Mouse (Mus musculus) forebrain, postnatal 0 days (tissue): ENCODE data around the gene 2010111I01Rik. TPM values are rescaled to one million over a fixed set of nuclear protein-coding genes. Genes with fewer than 3 reads are reported as not detected.

Source experiments
- ATAC-seq: fragments of 200-750 bp; cut with Nextera tagmentation; 2 replicates; pipeline ENCODE4 v1.8.0; 2017; ENCODE audit warnings: mild to moderate bottlenecking, moderate library complexity
- DNase-seq: peaks from one replicate; pipeline ENCODE4 v3.0.0-alpha.2; 2015
- H3K27ac ChIP-seq: fragments of 300-500 bp; sonication (generic); 2 replicates; pipeline ENCODE4 v1.5.1; 2014; ENCODE audit warnings: low read depth, mild to moderate bottlenecking, antibody characterized with exemption, low read length, moderate library complexity, mixed read lengths
- H3K27me3 ChIP-seq: fragments of 300-500 bp; sonication (generic); 2 replicates; pipeline ENCODE4 v1.6.1; 2014; ENCODE audit warnings: mild to moderate bottlenecking, low read length, mixed read lengths; ENCODE audit not compliant: insufficient read depth
- H3K36me3 ChIP-seq: fragments of 300-500 bp; sonication (generic); 2 replicates; pipeline ENCODE4 v1.6.1; 2014; ENCODE audit warnings: mild to moderate bottlenecking, moderate library complexity; ENCODE audit not compliant: insufficient read depth
- H3K4me1 ChIP-seq: fragments of 300-500 bp; sonication (generic); 2 replicates; pipeline ENCODE4 v1.6.1; 2014; ENCODE audit warnings: antibody characterized with exemption; ENCODE audit not compliant: insufficient read depth
- H3K4me2 ChIP-seq: fragments of 300-500 bp; sonication (generic); 2 replicates; pipeline ENCODE4 v1.6.1; 2014; ENCODE audit warnings: low read depth, mild to moderate bottlenecking, moderate library complexity
- H3K4me3 ChIP-seq: fragments of 300-500 bp; sonication (generic); 2 replicates; pipeline ENCODE4 v1.5.1; 2014; ENCODE audit warnings: low read depth, low read length, mixed read lengths
- H3K9ac ChIP-seq: fragments of 300-500 bp; sonication (generic); 2 replicates; pipeline ENCODE4 v1.6.1; 2014; ENCODE audit warnings: mild to moderate bottlenecking
- H3K9me3 ChIP-seq: fragments of 300-500 bp; sonication (generic); 2 replicates; pipeline ENCODE4 v1.6.1; 2016; ENCODE audit warnings: low read length
- CTCF ChIP-seq: sonication (generic); IDR thresholded peaks from 2 replicates; pipeline ENCODE4 v1.5.1; 2016; ENCODE audit warnings: antibody characterized with exemption, control low read depth, low read depth
- WGBS: fragments of 180-500 bp; shearing (Covaris S2); extraction: QIAGEN DNeasy Blood & Tissue Kit; methylation state at CpG from one replicate; pipeline ENCODE4 v1.1.7; 2014; 5-methylcytosine and 5-hydroxymethylcytosine counted together
- microRNA counts: library from miRNA; unstranded; fragments of <30 nt; microRNA quantifications from one replicate; lab custom pipeline; 2015
- microRNA-seq, 2 experiments: library from miRNA; unstranded; fragments of <30 nt; microRNA quantifications; one replicate each; pipeline ENCODE4; 2016
- polyA plus RNA-seq: library from polyadenylated mRNA; unstranded; fragments of >200 nt; fragmentation: Nextera tagmentation; extraction: Ambion mirVana; gene quantifications from 2 replicates; pipeline ENCODE4 v1.2.1, GENCODE M21; 2015
- total RNA-seq: library from RNA; depleted of rRNA; stranded (reverse); fragments of >200 nt; gene quantifications from 2 replicates; pipeline ENCODE4 v1.2.3, GENCODE M21; 2014; rRNA removed

The 2010111I01Rik gene
- total and polyA plus RNA-seq, 2 experiments from 2014 or later: 20.3 to 47.8 TPM

DNA sequence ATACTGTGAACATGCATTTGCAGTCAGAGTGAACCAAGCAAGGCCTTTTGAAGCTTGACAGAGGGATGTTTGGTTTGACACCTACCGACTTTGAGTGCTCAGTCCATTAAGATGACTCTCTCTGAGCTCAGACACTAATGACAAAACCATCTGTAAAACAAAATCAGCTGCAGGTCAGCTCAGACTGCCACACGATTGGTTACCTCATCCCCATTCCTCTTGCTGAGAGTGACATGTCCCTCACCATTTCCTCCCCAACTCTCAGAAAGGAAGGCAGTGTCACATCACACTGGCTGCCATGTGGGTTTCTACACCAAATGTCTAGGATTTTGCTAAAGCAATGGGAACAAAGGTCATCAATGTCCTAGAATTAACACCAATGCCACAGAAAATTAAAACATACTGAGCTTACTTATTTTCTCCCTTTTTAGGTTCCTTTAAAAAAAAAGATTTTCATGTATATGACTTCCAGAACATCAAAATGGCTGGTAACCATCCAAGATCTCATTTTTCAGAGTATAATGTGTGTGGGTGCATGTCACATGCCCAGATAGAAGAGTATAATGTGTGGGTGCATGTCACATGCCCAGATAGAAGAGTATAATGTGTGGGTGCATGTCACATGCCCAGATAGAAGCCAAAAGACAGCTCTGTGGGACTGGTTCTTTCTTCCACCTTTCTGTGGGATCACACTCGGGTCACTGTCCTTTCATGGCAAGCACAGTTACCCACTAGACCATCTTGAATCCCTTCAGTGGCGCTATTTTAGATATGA, 395.6 kb downstream of the 2010111I01Rik start:
- no peak for ATAC-seq
- WGBS: 89% methylated on average over 4 of the region's 4 CpGs
- no peak for DNase-seq
- no peak overlapping the region for H3K4me3 ChIP-seq
- H3K27ac ChIP-seq: no peak overlapping the region
- H3K27me3 ChIP-seq: no peaks in the 10 kb centered on the region
- TF ChIP-seq CTCF: no peak
- H3K36me3 ChIP-seq: no peaks in the 10 kb centered on the region
- no peaks in the 10 kb centered on the region for H3K4me1 ChIP-seq
- no peak overlapping the region for H3K9ac ChIP-seq
- no peak overlapping the region for H3K4me2 ChIP-seq
- no peaks in the 10 kb centered on the region for H3K9me3 ChIP-seq

- 92% methylated on average over 3 of the region's 3 CpGs for WGBS
- Histone ChIP-seq H3K4me3 (no peak overlapping the region), H3K4me1 (no peaks in the 10 kb centered on the region)
These were observed 397.1 kb downstream of the 2010111I01Rik start for GRCm38 (mm10) chr13:63361755-63362154.

DNA sequence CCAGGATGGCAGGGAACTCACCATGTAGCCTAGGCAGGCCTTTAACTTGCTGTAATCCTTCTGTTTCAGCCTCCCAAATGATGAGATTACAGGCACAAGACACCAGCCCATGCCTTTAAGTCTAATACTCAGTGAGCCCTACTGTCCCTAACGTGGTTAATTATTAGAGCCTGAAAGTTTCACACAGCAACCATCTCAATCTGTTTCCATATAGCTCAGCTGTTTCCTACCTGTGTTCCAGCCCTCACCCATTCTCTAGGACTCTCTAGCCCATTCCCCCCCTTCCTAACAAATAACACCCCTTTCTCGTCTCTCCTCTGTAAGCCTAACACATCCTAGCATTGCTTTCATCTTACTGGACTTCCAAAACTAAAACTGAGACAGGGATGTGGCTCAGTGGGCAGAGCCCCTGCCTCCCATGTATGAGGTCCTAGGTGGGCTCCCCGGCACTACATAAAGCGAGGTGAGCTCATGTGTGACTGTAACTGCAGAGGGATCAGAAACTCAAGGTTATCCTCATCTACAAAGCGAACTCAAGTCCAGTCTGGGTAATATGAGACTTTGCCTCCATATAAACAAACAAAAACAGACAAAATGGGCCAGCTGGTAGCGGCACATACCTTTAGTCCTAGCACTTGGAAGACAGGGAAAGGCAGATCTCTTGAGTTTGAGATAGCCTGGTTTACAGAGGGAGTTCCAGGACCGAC, 408.9 kb downstream of the 2010111I01Rik start:
- Histone ChIP-seq H3K27me3 (no peaks in the 10 kb centered on the region), H3K36me3 (no peaks in the 10 kb centered on the region), H3K9me3 (no peaks in the 10 kb centered on the region), H3K4me1 (no peaks in the 10 kb centered on the region), H3K4me3 (no peak overlapping the region), H3K9ac (no peak overlapping the region), H3K27ac (no peak overlapping the region), H3K4me2 (no peak overlapping the region)
- TF ChIP-seq CTCF: no peak
- DNase-seq (no peak), ATAC-seq (no peak)
- WGBS: 89% methylated on average over 7 of the region's 7 CpGs

More at GRCm38 (mm10) chr13:63361755-63362154, 397.1 kb downstream of the 2010111I01Rik start:
- Histone ChIP-seq H3K4me2 (no peak overlapping the region), H3K36me3 (no peaks in the 10 kb centered on the region), H3K27ac (no peak overlapping the region), H3K9me3 (no peaks in the 10 kb centered on the region), H3K27me3 (no peaks in the 10 kb centered on the region), H3K9ac (no peak overlapping the region)
- DNase-seq (no peak), ATAC-seq (no peak)
- no peak for TF ChIP-seq CTCF

MicroRNA genes within 50 kb of the gene (microRNA counts, 519-probe panel; counts per million panel counts)
- microRNA mmu-miR-23b (lab: Ali Mortazavi, UCI) (4,337 counts per million, percentile 52 among the panel's probes with 10 or more counts), microRNA mmu-miR-24 (lab: Ali Mortazavi, UCI) (3,791 counts per million, percentile 40 among the panel's probes with 10 or more counts), microRNA mmu-miR-27b (lab: Ali Mortazavi, UCI) (1,995 counts per million, percentile 16 among the panel's probes with 10 or more counts)

Small RNA genes lying within 50 kb of the gene (microRNA-seq; reads per million reads assigned to microRNA genes)
- gene Mir23b (7,492 to 10,216 reads per million in 2 experiments), gene Mir24-1 (0 reads per million in 2 experiments), gene Mir27b (778 to 1,148 reads per million in 2 experiments), gene Mir3074-1 (0 reads per million in 2 experiments)

Other genes with a start within 250 kb of the 2010111I01Rik start
- gene Platr25, start 204.2 kb upstream of the 2010111I01Rik start, total RNA-seq: 18.6 and 22.2 TPM in 2 replicates
- gene Platr25, start 204.2 kb upstream of the 2010111I01Rik start, polyA plus RNA-seq: 18.4 and 18.7 TPM in 2 replicates
- gene Gm5141, start 179.1 kb upstream of the 2010111I01Rik start, total RNA-seq: 6.6 and 8.1 TPM in 2 replicates
- gene Gm5141, start 179.1 kb upstream of the 2010111I01Rik start, polyA plus RNA-seq: 3.6 and 6.0 TPM in 2 replicates
- 0.46 and 0.62 TPM in 2 replicates for gene Fbp2, start 106.5 kb upstream of the 2010111I01Rik start, total RNA-seq
- gene Fbp2, start 106.5 kb upstream of the 2010111I01Rik start, polyA plus RNA-seq: 1.1 and 1.2 TPM in 2 replicates
- gene Fbp1, start 76.6 kb upstream of the 2010111I01Rik start, total RNA-seq: 0.15 TPM in 1 of 2 replicates, not detected in the other
- 0.21 and 0.45 TPM in 2 replicates for gene Fbp1, start 76.6 kb upstream of the 2010111I01Rik start, polyA plus RNA-seq